Mouse (Mus musculus) common myeloid progenitor, adult 5-6 weeks (primary cell): ENCODE data around the gene Hist1h2bc. TPM values are rescaled to one million over a fixed set of nuclear protein-coding genes. Genes with fewer than 3 reads are reported as not detected.
"Not testable (repeated sequence)": the region's sequence is repeated elsewhere in the genome, so short reads cannot be mapped to it uniquely, and the experiment has no call there.

Experiments
- ATAC-seq: replicated peaks from 2 replicates; pipeline ENCODE4 v1.8.0; 2016; ENCODE audit warnings: low read depth, mild to moderate bottlenecking, moderate TSS enrichment, inconsistent platforms; ENCODE audit not compliant: poor library complexity, severe bottlenecking
- total RNA-seq: library from RNA; stranded (forward); fragments of 200-1000, 187-1606 nt; gene quantifications from 2 replicates; pipeline ENCODE4 v1.2.3, GENCODE M21; 2017

Gene Hist1h2bc
- total RNA-seq = 224 and 276 TPM in 2 replicates

- ATAC-seq = peak; percentile 84
Observed at GRCm38 (mm10) chr13:23683755-23684281, at the start of gene Hist1h2bc, which contains the start of gene Hist1h2ac. Hist1h2bc (plus strand) TSS chr13:23684199. Hist1h2ac (minus strand) TSS chr13:23683948.

- no peak for ATAC-seq
Observed at GRCm38 (mm10) chr13:23659636-23660366, 24.2 kb upstream of the Hist1h2bc start.

- ATAC-seq = no peak
Observed at GRCm38 (mm10) chr13:23662536-23662935, 21.5 kb upstream of the Hist1h2bc start.

- ATAC-seq = no peak
Observed at GRCm38 (mm10) chr13:23681990-23682582, 1.9 kb upstream of the Hist1h2bc start.

- ATAC-seq = no peak
Observed at GRCm38 (mm10) chr13:23682623-23682946, 1.4 kb upstream of the Hist1h2bc start.

- ATAC-seq = not testable (repeated sequence)
Observed at GRCm38 (mm10) chr13:23682947-23683754, 848 bp upstream of the Hist1h2bc start.

- ATAC-seq = peak; percentile 37
Observed at GRCm38 (mm10) chr13:23684295-23684945, 421 bp downstream of the Hist1h2bc start.

GRCm38 (mm10) chr13:23685121-23685861 is 1.3 kb downstream of the Hist1h2bc start:
- peak; percentile 5; the same call in 1 of the 2 replicates for ATAC-seq

- no peak for ATAC-seq
Observed at GRCm38 (mm10) chr13:23685966-23686365, 2.0 kb downstream of the Hist1h2bc start.

- no peak for ATAC-seq
Observed at GRCm38 (mm10) chr13:23687181-23687580, 3.2 kb downstream of the Hist1h2bc start.

GRCm38 (mm10) chr13:23687907-23688306 is 3.9 kb downstream of the Hist1h2bc start:
- ATAC-seq = no peak

GRCm38 (mm10) chr13:23688956-23689355 is 5.0 kb downstream of the Hist1h2bc start:
- no peak for ATAC-seq

GRCm38 (mm10) chr13:23689459-23689858 is 5.5 kb downstream of the Hist1h2bc start:
- no peak for ATAC-seq

GRCm38 (mm10) chr13:23693856-23694440 is 9.9 kb downstream of the Hist1h2bc start:
- no peak for ATAC-seq

GRCm38 (mm10) chr13:23694956-23695355 is 11.0 kb downstream of the Hist1h2bc start:
- ATAC-seq = no peak

- no peak for ATAC-seq
Observed at GRCm38 (mm10) chr13:23695514-23695913, 11.5 kb downstream of the Hist1h2bc start, which contains the start of gene Hist1h1t. Hist1h1t (plus strand) TSS chr13:23695814.

- ATAC-seq = no peak
Observed at GRCm38 (mm10) chr13:23696061-23696474, 12.1 kb downstream of the Hist1h2bc start.

GRCm38 (mm10) chr13:23697491-23698299 is 13.7 kb downstream of the Hist1h2bc start:
- peak; percentile 43 for ATAC-seq
